Mouse (Mus musculus): ENCODE data around the gene Ahnak.

- TF ChIP-seq HCFC1 (IDR thresholded peaks at IDR 0.05; ENCODE audit: borderline replicate concordance, insufficient read depth, low read length): no peak
- TF ChIP-seq ZNF384 (IDR thresholded peaks at IDR 0.05; ENCODE audit: low read depth, low read length): no peak
These were observed 34.9 kb upstream of the Ahnak start for GRCm38 (mm10) chr19:8954171-8954570.

All from ES-E14 (cell line).